Mouse (Mus musculus): Measurements from ENCODE around the gene Adamts14. TPM values are rescaled to one million over a fixed set of nuclear protein-coding genes. Genes with fewer than 3 reads are reported as not detected.
A peak's percentile ranks its signal among the peaks of the same experiment; 100 is the strongest.

The Adamts14 gene
- polyA plus RNA-seq, 1 experiment from 2014 or later = 0.37 TPM

GRCm38 (mm10) chr10:61208114-61208684 lies 65.0 kb downstream of the Adamts14 start:
- WGBS = 87% methylated on average over 9 of the region's 9 CpGs
- H3K36me3 ChIP-seq (ENCODE audit: control insufficient read depth, insufficient read depth, low read length) = no peaks in the 10 kb centered on the region

GRCm38 (mm10) chr10:61203930-61204329 lies 69.3 kb downstream of the Adamts14 start:
- Histone ChIP-seq H3K4me3 (ENCODE audit: low read depth, low read length) (no peak overlapping the region), H3K4me2 (replicated peaks; ENCODE audit: low read depth, low read length) (no peak overlapping the region), H3K36me3 (ENCODE audit: control insufficient read depth, insufficient read depth, low read length) (no peaks in the 10 kb centered on the region), H3K27me3 (ENCODE audit: control insufficient read depth, insufficient read depth, low read length) (no peaks in the 10 kb centered on the region), H3K9me3 (ENCODE audit: control insufficient read depth, low read length) (no peaks in the 10 kb centered on the region), H3K27ac (ENCODE audit: low read depth, low read length) (no peak overlapping the region), H3K4me1 (replicated peaks; ENCODE audit: control insufficient read depth, insufficient read depth, low read length) (no peaks in the 10 kb centered on the region), H3K9ac (ENCODE audit: low read depth, low read length) (no peak overlapping the region)
- 57% methylated on average over 3 of the region's 3 CpGs for WGBS
- DNase-seq (ENCODE audit: low spot score) = no peak
- no peak for ATAC-seq (ENCODE audit: low FRiP score)

More at GRCm38 (mm10) chr10:61208114-61208684, 65.0 kb downstream of the Adamts14 start:
- no peaks in the 10 kb centered on the region for H3K9me3 ChIP-seq (ENCODE audit: control insufficient read depth, low read length)
- H3K4me1 ChIP-seq (replicated peaks; ENCODE audit: control insufficient read depth, insufficient read depth, low read length) = no peaks in the 10 kb centered on the region
- DNase-seq (ENCODE audit: low spot score) (no peak), ATAC-seq (ENCODE audit: low FRiP score) (no peak)
- no peaks in the 10 kb centered on the region for H3K27me3 ChIP-seq (ENCODE audit: control insufficient read depth, insufficient read depth, low read length)
- H3K9ac ChIP-seq (ENCODE audit: low read depth, low read length) = no peak overlapping the region
- no peak overlapping the region for H3K4me2 ChIP-seq (replicated peaks; ENCODE audit: low read depth, low read length)
- no peak overlapping the region for H3K4me3 ChIP-seq (ENCODE audit: low read depth, low read length)
- H3K27ac ChIP-seq (ENCODE audit: low read depth, low read length) = no peak overlapping the region

- no peaks in the 10 kb centered on the region for H3K27me3 ChIP-seq (ENCODE audit: control insufficient read depth, insufficient read depth, low read length)
- no peak overlapping the region for H3K4me2 ChIP-seq (replicated peaks; ENCODE audit: low read depth, low read length)
- WGBS = 78% methylated on average over 12 of the region's 12 CpGs
- no peak for DNase-seq (ENCODE audit: low spot score)
- no peaks in the 10 kb centered on the region for H3K4me1 ChIP-seq (replicated peaks; ENCODE audit: control insufficient read depth, insufficient read depth, low read length)
- no peak overlapping the region for H3K4me3 ChIP-seq (ENCODE audit: low read depth, low read length)
- no peak overlapping the region for H3K27ac ChIP-seq (ENCODE audit: low read depth, low read length)
- H3K36me3 ChIP-seq (ENCODE audit: control insufficient read depth, insufficient read depth, low read length) = no peaks in the 10 kb centered on the region
- no peak overlapping the region for H3K9ac ChIP-seq (ENCODE audit: low read depth, low read length)
- ATAC-seq (ENCODE audit: low FRiP score) = no peak
- H3K9me3 ChIP-seq (ENCODE audit: control insufficient read depth, low read length) = no peaks in the 10 kb centered on the region
Observed at GRCm38 (mm10) chr10:61201596-61202318, 71.5 kb downstream of the Adamts14 start.

- no peak for ATAC-seq (ENCODE audit: low FRiP score)
- no peaks in the 10 kb centered on the region for H3K36me3 ChIP-seq (ENCODE audit: control insufficient read depth, insufficient read depth, low read length)
- no peaks in the 10 kb centered on the region for H3K4me1 ChIP-seq (replicated peaks; ENCODE audit: control insufficient read depth, insufficient read depth, low read length)
- no peak overlapping the region for H3K27ac ChIP-seq (ENCODE audit: low read depth, low read length)
- 42% methylated on average over 9 of the region's 9 CpGs for WGBS
- no peaks in the 10 kb centered on the region for H3K9me3 ChIP-seq (ENCODE audit: control insufficient read depth, low read length)
- H3K4me3 ChIP-seq (ENCODE audit: low read depth, low read length) = no peak overlapping the region
- H3K9ac ChIP-seq (ENCODE audit: low read depth, low read length) = no peak overlapping the region
- DNase-seq (ENCODE audit: low spot score) = no peak
- no peak overlapping the region for H3K4me2 ChIP-seq (replicated peaks; ENCODE audit: low read depth, low read length)
- no peaks in the 10 kb centered on the region for H3K27me3 ChIP-seq (ENCODE audit: control insufficient read depth, insufficient read depth, low read length)
Observed at GRCm38 (mm10) chr10:61200998-61201397, 72.2 kb downstream of the Adamts14 start.

- H3K9ac ChIP-seq (ENCODE audit: low read depth, low read length) = no peak overlapping the region
- no peak overlapping the region for H3K4me2 ChIP-seq (replicated peaks; ENCODE audit: low read depth, low read length)
- no peak overlapping the region for H3K4me3 ChIP-seq (ENCODE audit: low read depth, low read length)
- no peaks in the 10 kb centered on the region for H3K4me1 ChIP-seq (replicated peaks; ENCODE audit: control insufficient read depth, insufficient read depth, low read length)
- H3K36me3 ChIP-seq (ENCODE audit: control insufficient read depth, insufficient read depth, low read length) = no peaks in the 10 kb centered on the region
- H3K9me3 ChIP-seq (ENCODE audit: control insufficient read depth, low read length) = no peaks in the 10 kb centered on the region
- no peak for DNase-seq (ENCODE audit: low spot score)
- ATAC-seq (ENCODE audit: low FRiP score) = no peak
- no peaks in the 10 kb centered on the region for H3K27me3 ChIP-seq (ENCODE audit: control insufficient read depth, insufficient read depth, low read length)
- WGBS = 65% methylated on average over 7 of the region's 7 CpGs
- H3K27ac ChIP-seq (ENCODE audit: low read depth, low read length) = no peak overlapping the region
Observed at GRCm38 (mm10) chr10:61200232-61200820, 72.9 kb downstream of the Adamts14 start.

GRCm38 (mm10) chr10:61199566-61200213 lies 73.5 kb downstream of the Adamts14 start:
- peak; percentile 40 for ATAC-seq (ENCODE audit: low FRiP score)
- no peaks in the 10 kb centered on the region for H3K9me3 ChIP-seq (ENCODE audit: control insufficient read depth, low read length)
- H3K27ac ChIP-seq (ENCODE audit: low read depth, low read length) = no peak overlapping the region
- no peak overlapping the region for H3K4me2 ChIP-seq (replicated peaks; ENCODE audit: low read depth, low read length)
- DNase-seq (ENCODE audit: low spot score) = peak; percentile 91
- H3K27me3 ChIP-seq (ENCODE audit: control insufficient read depth, insufficient read depth, low read length) = no peaks in the 10 kb centered on the region
- H3K4me1 ChIP-seq (replicated peaks; ENCODE audit: control insufficient read depth, insufficient read depth, low read length) = no peaks in the 10 kb centered on the region
- H3K9ac ChIP-seq (ENCODE audit: low read depth, low read length) = no peak overlapping the region
- WGBS = 24% methylated on average over 11 of the region's 11 CpGs
- H3K36me3 ChIP-seq (ENCODE audit: control insufficient read depth, insufficient read depth, low read length) = no peaks in the 10 kb centered on the region
- H3K4me3 ChIP-seq (ENCODE audit: low read depth, low read length) = no peak overlapping the region

- H3K9ac ChIP-seq (ENCODE audit: low read depth, low read length) = no peak overlapping the region
- no peak overlapping the region for H3K27ac ChIP-seq (ENCODE audit: low read depth, low read length)
- H3K27me3 ChIP-seq (ENCODE audit: control insufficient read depth, insufficient read depth, low read length) = no peaks in the 10 kb centered on the region
- H3K4me2 ChIP-seq (replicated peaks; ENCODE audit: low read depth, low read length) = no peak overlapping the region
- 92% methylated on average over 5 of the region's 5 CpGs for WGBS
- no peaks in the 10 kb centered on the region for H3K36me3 ChIP-seq (ENCODE audit: control insufficient read depth, insufficient read depth, low read length)
- H3K4me3 ChIP-seq (ENCODE audit: low read depth, low read length) = no peak overlapping the region
- DNase-seq (ENCODE audit: low spot score) (no peak), ATAC-seq (ENCODE audit: low FRiP score) (no peak)
- H3K9me3 ChIP-seq (ENCODE audit: control insufficient read depth, low read length) = no peaks in the 10 kb centered on the region
- H3K4me1 ChIP-seq (replicated peaks; ENCODE audit: control insufficient read depth, insufficient read depth, low read length) = no peaks in the 10 kb centered on the region
Observed at GRCm38 (mm10) chr10:61195718-61196291, 77.4 kb downstream of the Adamts14 start.

- ATAC-seq (ENCODE audit: low FRiP score) (no peak), DNase-seq (ENCODE audit: low spot score) (no peak)
- Histone ChIP-seq H3K27ac (ENCODE audit: low read depth, low read length) (no peak overlapping the region), H3K4me1 (replicated peaks; ENCODE audit: control insufficient read depth, insufficient read depth, low read length) (no peaks in the 10 kb centered on the region), H3K4me2 (replicated peaks; ENCODE audit: low read depth, low read length) (no peak overlapping the region), H3K4me3 (ENCODE audit: low read depth, low read length) (no peak overlapping the region), H3K36me3 (ENCODE audit: control insufficient read depth, insufficient read depth, low read length) (no peaks in the 10 kb centered on the region), H3K27me3 (ENCODE audit: control insufficient read depth, insufficient read depth, low read length) (no peaks in the 10 kb centered on the region), H3K9ac (ENCODE audit: low read depth, low read length) (no peak overlapping the region), H3K9me3 (ENCODE audit: control insufficient read depth, low read length) (no peaks in the 10 kb centered on the region)
- 84% methylated on average over 8 of the region's 8 CpGs for WGBS
Observed at GRCm38 (mm10) chr10:61195216-61195615, 78.0 kb downstream of the Adamts14 start.
